Mouse (Mus musculus) naive thymus-derived CD4-positive, alpha-beta T cell, adult 2 months (primary cell): ENCODE measurements around the gene Olfr437.
"Not testable (repeated sequence)": the region's sequence is repeated elsewhere in the genome, so short reads cannot be mapped to it uniquely, and the experiment has no call there.

Experiments used
- DNase-seq: peaks from one replicate; pipeline ENCODE4 v3.0.0-alpha.2; 2011; ENCODE audit warnings: low read depth

Gene Olfr437

DNA sequence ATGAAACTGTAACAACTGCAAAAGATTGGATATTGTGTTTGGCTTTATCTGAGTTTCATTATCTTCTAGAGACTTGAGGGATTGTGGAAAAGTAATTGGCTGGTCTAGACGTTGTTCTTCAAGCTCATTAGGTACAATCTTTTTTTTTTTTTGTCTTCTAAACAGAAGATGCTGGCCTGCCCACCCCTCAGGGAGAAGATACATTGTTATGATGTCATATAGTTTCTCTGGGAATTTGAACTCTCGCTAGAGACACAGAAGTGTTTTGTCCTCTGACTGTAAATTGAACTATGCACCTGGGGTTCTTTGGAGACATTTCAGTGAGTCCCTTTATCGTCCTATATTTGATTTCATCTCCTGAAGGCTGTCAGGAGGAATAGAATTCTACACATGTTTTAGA lies at the start of gene Olfr437:
TSS of gene Olfr437 (plus strand) at position 301 of the 400 bp plus-strand sequence.
- no peak for DNase-seq

DNA sequence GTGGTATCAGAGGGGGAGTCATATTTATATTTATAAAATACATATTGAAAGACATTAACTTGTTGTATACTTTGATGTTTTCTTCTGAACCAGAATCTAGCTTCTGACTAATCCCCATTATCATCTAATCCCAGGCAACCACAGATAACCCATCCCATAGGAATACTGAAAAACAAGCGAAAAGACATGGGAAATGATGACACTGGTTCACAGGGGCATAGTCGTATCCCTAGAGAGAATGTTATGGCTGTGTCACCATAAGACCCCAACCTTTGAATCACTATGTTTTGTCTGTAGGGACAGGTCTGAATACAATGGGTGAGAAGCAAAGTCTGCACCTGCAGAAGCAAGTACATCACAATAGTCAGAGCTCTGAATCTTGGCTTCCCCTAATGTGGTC lies 16.8 kb upstream of the Olfr437 start, which contains the start of gene Olfr237-ps1:
TSS of gene Olfr237-ps1 (plus strand) at position 301 of the 400 bp plus-strand sequence.
- not testable (repeated sequence) for DNase-seq

DNA sequence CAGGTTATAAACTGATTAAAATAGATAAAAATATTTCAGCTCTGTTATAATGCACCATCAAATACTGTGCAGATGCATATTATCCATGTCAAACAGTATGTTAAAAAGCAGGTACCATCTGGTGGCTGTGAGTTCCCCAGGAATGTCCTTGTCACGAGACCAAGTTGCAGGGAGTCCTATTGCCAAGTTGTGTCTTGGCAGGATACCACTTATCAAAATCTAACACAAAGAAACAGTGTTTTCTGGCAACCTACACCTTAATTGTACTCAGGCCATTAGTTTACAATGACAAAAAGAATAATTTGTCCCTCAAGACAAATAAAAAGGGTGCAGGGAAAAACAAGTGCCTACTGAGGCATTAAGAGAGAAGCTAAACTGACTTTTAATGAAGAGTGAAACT lies 3.6 kb upstream of the Olfr437 start:
- DNase-seq, result no peak

GRCm38 (mm10) chr6:43167246-43167645 lies 4.2 kb downstream of the Olfr437 start:
- no peak for DNase-seq

GRCm38 (mm10) chr6:43171840-43172239 lies 8.8 kb downstream of the Olfr437 start, which contains the start of gene Olfr13:
Gene Olfr13, plus strand, starts transcription at chr6:43172140.
- no peak for DNase-seq

DNA sequence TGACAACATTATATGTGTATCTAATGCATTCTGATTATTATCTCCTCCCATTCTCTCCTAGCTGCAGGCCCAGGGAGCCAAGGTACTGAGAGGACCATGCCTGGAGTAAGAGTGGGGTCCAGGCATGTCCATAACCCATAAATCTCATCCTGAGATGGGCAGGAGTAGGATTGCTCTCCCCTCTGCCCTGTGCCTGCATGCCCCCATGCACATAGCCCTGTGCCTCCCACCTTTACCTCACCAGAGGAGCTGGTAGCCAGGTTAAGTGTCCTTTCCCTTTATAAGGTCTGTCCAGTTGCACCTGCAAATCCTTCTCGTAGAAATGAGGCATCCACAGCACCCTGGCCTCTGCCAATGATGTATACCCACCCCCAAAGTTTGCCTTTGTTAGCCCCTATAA lies 15.0 kb downstream of the Olfr437 start:
- no peak for DNase-seq

DNA sequence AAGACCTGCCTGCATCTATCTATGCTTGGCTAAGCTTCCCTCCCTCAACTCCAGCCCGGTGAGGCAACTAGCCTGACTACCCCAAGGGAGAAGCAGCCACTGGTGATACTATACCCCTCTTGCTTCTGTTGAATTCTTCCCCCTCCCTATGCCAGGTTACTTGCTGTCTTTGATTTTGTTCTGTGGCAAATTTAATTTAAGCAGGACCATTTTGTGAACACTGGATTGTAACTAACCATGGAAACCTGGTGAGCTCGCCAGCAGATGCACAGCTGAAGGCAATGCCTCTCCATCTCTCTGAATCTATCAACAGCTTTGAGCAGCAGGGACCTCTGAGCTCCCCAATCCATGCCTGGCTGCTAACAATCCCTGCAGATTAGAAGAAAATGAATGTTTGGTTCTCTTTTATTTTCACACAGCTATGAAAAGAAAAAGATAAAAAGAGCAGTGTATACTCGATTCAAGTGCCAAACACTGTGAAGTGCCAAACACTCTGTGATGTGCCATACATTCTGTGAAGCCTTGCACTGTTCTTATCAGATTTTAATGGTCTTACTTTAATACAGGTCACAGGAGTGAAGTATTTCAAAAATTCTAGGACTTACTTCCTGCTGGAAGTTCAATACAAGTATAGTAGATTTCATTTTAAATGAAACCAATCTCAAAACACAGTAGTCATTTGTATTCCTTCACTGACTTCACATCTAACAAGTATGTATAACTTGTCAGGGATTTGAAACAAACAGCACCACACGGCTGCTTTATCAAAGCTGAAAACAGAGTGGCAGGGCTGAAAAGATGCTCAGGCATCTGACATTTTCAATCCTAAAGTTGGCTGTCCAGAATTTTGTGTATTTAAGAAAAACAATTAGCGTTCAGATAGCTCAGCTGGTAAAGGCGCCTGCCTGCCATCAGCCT lies 15.8 kb downstream of the Olfr437 start:
- no peak for DNase-seq

- DNase-seq, result no peak
Observed at GRCm38 (mm10) chr6:43190986-43191385, 27.9 kb downstream of the Olfr437 start.

DNA sequence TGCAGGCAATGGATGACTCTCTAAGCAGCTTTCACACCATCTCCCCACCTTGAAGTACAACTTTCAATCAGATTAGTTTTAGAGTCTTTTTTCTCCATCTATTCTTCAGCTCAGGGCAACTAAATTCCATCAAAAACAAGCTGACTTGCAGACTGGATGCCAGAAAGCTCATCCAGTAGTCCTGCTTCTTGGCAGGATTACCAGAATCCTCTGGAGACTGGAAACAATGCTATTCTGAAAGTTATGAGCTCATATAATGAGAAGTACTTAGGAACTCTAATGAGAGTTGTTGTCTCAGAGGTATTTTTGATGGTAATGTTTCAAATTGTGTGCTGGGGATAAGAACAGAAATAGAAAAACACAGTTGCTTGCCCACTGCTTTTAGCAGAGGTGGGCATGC lies 33.7 kb downstream of the Olfr437 start, which contains the start of gene Olfr435:
TSS of gene Olfr435 (plus strand) at position 366 of the 400 bp plus-strand sequence.
- DNase-seq, result no peak

DNA sequence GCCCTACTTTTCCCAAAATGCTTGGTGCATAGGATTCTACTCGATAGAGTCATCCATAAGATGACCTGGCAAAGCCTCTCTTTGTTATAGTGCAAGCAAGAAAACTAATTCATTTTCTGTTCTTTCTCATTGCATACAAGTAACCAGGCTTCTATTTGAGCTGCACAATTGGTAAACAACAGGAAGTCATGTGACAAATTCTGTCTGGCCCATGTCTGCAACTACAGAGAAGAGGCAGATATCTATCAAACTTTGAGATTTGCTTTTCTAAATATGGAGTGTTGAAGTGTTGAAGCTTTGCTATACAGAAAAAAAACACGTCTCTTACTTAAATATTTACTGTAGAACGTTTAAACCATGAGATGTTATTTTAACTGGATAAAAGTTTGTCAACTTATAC lies 35.0 kb downstream of the Olfr437 start:
- DNase-seq, result no peak

GRCm38 (mm10) chr6:43202786-43203185 lies 39.7 kb downstream of the Olfr437 start:
- DNase-seq, result no peak

GRCm38 (mm10) chr6:43205355-43205754 lies 42.3 kb downstream of the Olfr437 start:
- DNase-seq, result no peak

DNA sequence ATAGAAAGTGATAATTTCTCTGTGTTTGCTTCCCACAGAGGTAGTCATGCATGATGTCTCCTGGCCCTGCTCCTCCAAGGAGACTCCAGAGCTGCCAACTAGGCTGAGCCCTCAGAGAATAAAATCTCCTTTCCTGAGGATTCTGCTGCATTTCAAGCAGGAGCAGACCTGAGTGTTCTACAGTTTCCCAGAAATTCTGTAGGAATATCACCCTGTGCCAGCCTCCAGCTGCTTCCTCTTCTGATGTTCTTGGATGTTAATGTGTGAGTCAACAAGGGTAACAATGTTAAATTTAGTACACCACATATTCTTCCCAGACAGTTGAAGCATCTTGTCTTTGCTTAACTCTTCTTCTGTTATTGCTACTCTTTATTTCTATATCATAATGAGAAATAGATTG lies 49.8 kb downstream of the Olfr437 start, which contains the start of gene Olfr434:
TSS of gene Olfr434 (plus strand) at position 149 of the 400 bp plus-strand sequence.
- not testable (repeated sequence) for DNase-seq
